Mouse (Mus musculus) stomach, postnatal 0 days (tissue): Measurements from ENCODE around the gene Kcnh2. TPM values are rescaled to one million over a fixed set of nuclear protein-coding genes. Genes with fewer than 3 reads are reported as not detected.

Experiments used
- ATAC-seq: fragments of 200-750 bp; cut with Nextera tagmentation; 2 replicates; pipeline ENCODE4 v1.8.0; 2017; ENCODE audit not compliant: low FRiP score, low TSS enrichment
- DNase-seq: peaks from one replicate; pipeline ENCODE4 v3.0.0-alpha.2; 2016; ENCODE audit warnings: low spot score
- H3K27ac ChIP-seq: fragments of 300-500 bp; sonication (generic); replicated peaks from 2 replicates; pipeline ENCODE4 v1.5.1; 2014; ENCODE audit warnings: mild to moderate bottlenecking, control low read depth
- H3K27me3 ChIP-seq: fragments of 300-500 bp; sonication (generic); 2 replicates; pipeline ENCODE4 v1.6.1; 2014; ENCODE audit warnings: low read length; ENCODE audit not compliant: control insufficient read depth, insufficient read depth
- H3K36me3 ChIP-seq: fragments of 300-500 bp; sonication (generic); 2 replicates; pipeline ENCODE4 v1.6.1; 2014; ENCODE audit warnings: low read length, mixed read lengths; ENCODE audit not compliant: control insufficient read depth, insufficient read depth
- H3K4me1 ChIP-seq: fragments of 300-500 bp; sonication (generic); replicated peaks from 2 replicates; pipeline ENCODE4 v1.6.1; 2014; ENCODE audit warnings: antibody characterized with exemption; ENCODE audit not compliant: control insufficient read depth, insufficient read depth
- H3K4me2 ChIP-seq: fragments of 300-500 bp; sonication (generic); replicated peaks from 2 replicates; pipeline ENCODE4 v1.6.1; 2014; ENCODE audit warnings: low read depth, mild to moderate bottlenecking, control low read depth, moderate library complexity
- H3K4me3 ChIP-seq: fragments of 300-500 bp; sonication (generic); 2 replicates; pipeline ENCODE4 v1.5.1; 2014; ENCODE audit warnings: low read depth, low read length, control low read depth
- H3K9ac ChIP-seq: fragments of 300-500 bp; sonication (generic); 2 replicates; pipeline ENCODE4 v1.6.1; 2014; ENCODE audit warnings: mild to moderate bottlenecking, low read length, control low read depth, mixed read lengths
- H3K9me3 ChIP-seq: fragments of 300-500 bp; sonication (generic); 2 replicates; pipeline ENCODE4 v1.6.1; 2016; ENCODE audit warnings: low read length; ENCODE audit not compliant: control insufficient read depth
- CTCF ChIP-seq: IDR thresholded peaks from 2 replicates; pipeline ENCODE4 v1.5.1; 2016; ENCODE audit warnings: antibody characterized with exemption, low read depth, mild to moderate bottlenecking, moderate library complexity
- EP300 ChIP-seq: optimal IDR thresholded peaks from 2 replicates; pipeline ENCODE3; 2016; ENCODE audit warnings: antibody characterized with exemption
- WGBS: fragments of 180-500 bp; shearing (Covaris S2); extraction: QIAGEN DNeasy Blood & Tissue Kit; methylation state at CpG from one replicate; pipeline ENCODE4 v1.1.7; 2014; 5-methylcytosine and 5-hydroxymethylcytosine counted together
- polyA plus RNA-seq: library from polyadenylated mRNA; unstranded; fragments of >200 nt; fragmentation: Nextera tagmentation; extraction: Ambion mirVana; gene quantifications from 2 replicates; pipeline ENCODE4 v1.2.1, GENCODE M21; 2015

The Kcnh2 gene
- polyA plus RNA-seq, 1 experiment from 2014 or later = 3.7 TPM

DNA sequence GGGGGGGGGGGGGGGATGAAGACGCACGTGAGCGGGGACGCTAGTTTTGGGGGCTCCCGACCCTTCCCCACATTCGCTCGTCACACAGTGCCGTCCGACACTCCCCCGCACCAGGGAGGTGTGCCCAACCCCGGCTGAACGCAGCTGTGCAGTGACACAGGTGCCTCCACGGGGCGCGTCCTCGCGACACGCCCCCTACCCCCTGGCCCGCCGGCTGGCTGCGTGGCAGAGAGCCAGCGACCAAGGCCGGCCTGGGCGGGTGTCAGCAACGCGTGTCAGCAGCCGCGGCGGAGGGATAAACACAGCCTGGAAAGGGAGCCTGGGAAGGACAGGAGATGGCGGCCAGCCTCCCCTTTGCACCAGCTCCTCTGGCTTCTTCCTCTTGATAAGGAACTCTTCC is 2.9 kb downstream of the Kcnh2 start:
- H3K4me2 ChIP-seq = peak overlapping the region; percentile 86
- peak overlapping the region; percentile 45 for H3K4me3 ChIP-seq
- H3K9ac ChIP-seq = 0 out of 2 replicates have a peak overlapping the region, but pooled peaks have one; percentile 38
- TF ChIP-seq CTCF = no peak
- TF ChIP-seq EP300 = no peak
- no peaks in the 10 kb centered on the region for H3K9me3 ChIP-seq
- peaks cover 7% of the 10 kb centered on the region for H3K4me1 ChIP-seq
- H3K27ac ChIP-seq = peak overlapping the region; percentile 45
- WGBS = under 1% methylated on average over 30 of the region's 30 CpGs
- ATAC-seq (no peak), DNase-seq (peak; percentile 60)
- no peaks in the 10 kb centered on the region; the same call in 1 of the 2 replicates for H3K27me3 ChIP-seq
- H3K36me3 ChIP-seq = no peaks in the 10 kb centered on the region

GRCm38 (mm10) chr5:24348128-24348527 is 3.3 kb downstream of the Kcnh2 start:
- peak; percentile 69 for ATAC-seq
- Histone ChIP-seq H3K4me3 (peak overlapping the region; percentile 45), H3K9ac (0 out of 2 replicates have a peak overlapping the region, but pooled peaks have one; percentile 38), H3K27ac (peak overlapping the region; percentile 45), H3K9me3 (no peaks in the 10 kb centered on the region), H3K4me1 (peaks cover 8% of the 10 kb centered on the region), H3K4me2 (peak overlapping the region; percentile 86), H3K36me3 (no peaks in the 10 kb centered on the region), H3K27me3 (no peaks in the 10 kb centered on the region; the same call in 1 of the 2 replicates)
- 1% methylated on average over 41 of the region's 41 CpGs for WGBS
- peak; percentile 86 for DNase-seq
- TF ChIP-seq CTCF (no peak), EP300 (no peak)

DNA sequence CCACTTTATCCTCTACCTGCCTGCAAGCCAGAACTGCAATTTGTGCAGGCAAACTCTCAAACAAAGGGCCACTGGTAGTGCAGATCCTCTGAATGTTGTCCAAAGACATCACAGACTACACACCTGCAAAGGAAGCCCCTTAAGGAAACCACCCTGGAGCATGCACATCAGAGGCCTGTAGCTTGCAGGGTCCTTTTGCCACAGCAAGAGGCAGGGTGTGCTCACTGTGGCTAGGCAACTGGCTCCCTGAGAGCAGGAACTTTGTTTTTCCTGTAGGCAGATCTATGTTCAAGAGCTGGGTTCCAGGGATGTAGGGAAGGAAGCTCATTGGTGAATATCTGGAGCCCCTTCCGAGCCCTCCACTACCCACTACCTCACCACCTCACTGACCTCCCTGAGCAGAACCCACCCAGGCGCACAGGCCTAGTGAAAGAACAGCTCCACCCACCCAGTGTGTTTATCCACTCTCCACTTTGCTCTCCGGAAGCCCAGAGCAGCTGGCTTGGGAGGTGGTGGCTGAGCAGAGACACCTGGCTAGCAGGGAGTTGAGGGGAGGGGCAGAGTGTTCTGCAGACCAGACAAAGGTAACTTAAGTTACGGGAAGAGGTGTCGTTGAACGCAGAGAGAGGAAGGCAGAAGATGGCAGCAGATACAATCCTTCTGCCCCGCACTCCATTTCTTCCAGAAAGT is 4.1 kb downstream of the Kcnh2 start:
- Histone ChIP-seq H3K27me3 (no peaks in the 10 kb centered on the region; the same call in 1 of the 2 replicates), H3K27ac (no peak overlapping the region)
- TF ChIP-seq CTCF = no peak

DNA sequence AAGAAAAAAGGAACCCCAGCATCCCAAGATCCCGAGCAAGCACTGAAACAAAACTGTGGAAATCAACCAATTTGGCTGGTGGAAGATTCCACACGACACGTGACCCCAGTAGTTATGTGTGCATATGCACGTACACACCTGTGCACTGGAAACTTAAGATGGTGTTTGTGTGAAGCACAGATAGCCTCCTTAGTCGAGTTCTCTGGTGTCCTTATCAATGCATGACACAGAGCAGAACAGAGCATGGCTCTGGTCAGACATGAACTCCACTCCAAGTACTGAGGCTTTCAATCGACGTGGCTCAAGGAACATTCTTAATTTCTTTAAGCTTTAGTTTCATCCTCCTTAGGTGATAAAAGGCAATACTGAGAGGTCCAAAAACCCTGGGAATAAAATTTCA is 5.1 kb downstream of the Kcnh2 start:
- H3K4me1 ChIP-seq = peaks cover 8% of the 10 kb centered on the region
- no peaks in the 10 kb centered on the region for H3K9me3 ChIP-seq
- no peak for ATAC-seq
- no peak overlapping the region for H3K27ac ChIP-seq
- H3K4me2 ChIP-seq = no peak overlapping the region
- H3K36me3 ChIP-seq = no peaks in the 10 kb centered on the region
- DNase-seq = no peak
- no peaks in the 10 kb centered on the region; the same call in 1 of the 2 replicates for H3K27me3 ChIP-seq
- 83% methylated on average over 7 of the region's 7 CpGs for WGBS
- H3K9ac ChIP-seq = no peak overlapping the region
- no peak for TF ChIP-seq EP300
- no peak overlapping the region for H3K4me3 ChIP-seq

More for the DNA sequence above, 4.1 kb downstream of the Kcnh2 start:
- Histone ChIP-seq H3K9ac (no peak overlapping the region), H3K4me1 (peaks cover 8% of the 10 kb centered on the region), H3K4me2 (no peak overlapping the region), H3K4me3 (no peak overlapping the region), H3K9me3 (no peaks in the 10 kb centered on the region), H3K36me3 (no peaks in the 10 kb centered on the region)
- DNase-seq = no peak
- ATAC-seq = no peak
- WGBS = 42% methylated on average over 7 of the region's 7 CpGs

DNA sequence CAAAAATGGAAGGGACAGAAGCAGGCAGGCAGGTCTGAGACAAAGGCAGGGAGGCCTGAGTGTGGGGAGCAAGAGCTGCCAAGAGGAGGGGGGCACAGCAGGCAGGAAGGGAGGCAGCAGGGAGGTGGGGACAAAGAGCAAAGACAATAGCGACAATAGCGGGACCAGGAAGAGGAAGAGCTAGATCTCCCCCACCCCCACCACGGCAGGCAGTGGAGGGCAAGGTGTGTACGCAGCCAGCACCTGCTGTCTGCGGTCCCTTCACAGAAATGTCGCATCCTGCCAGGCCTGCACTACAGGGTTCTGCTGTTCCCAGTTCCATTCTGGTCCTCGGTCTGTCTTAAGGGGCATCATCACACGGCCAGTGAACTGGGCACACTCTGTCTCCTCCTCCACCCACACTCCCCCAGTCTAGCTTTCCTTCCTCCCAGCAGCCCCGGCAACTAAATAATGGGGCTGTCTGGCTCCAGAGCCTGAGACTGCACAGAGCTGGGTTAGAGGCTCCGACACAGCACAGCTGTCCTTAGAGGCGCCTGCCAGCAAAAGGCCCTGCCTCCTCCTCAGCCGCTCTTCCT is 6.8 kb downstream of the Kcnh2 start:
- Histone ChIP-seq H3K36me3 (no peaks in the 10 kb centered on the region), H3K4me3 (no peak overlapping the region), H3K9ac (no peak overlapping the region), H3K4me1 (peaks cover 8% of the 10 kb centered on the region), H3K27me3 (no peaks in the 10 kb centered on the region), H3K9me3 (no peaks in the 10 kb centered on the region), H3K4me2 (peak overlapping the region; percentile 39), H3K27ac (peak overlapping the region; percentile 63)
- WGBS = 10% methylated on average over 12 of the region's 12 CpGs
- TF ChIP-seq CTCF = no peak
- TF ChIP-seq EP300 = no peak
- DNase-seq = no peak
- peak; percentile 68 for ATAC-seq

- peaks cover 8% of the 10 kb centered on the region for H3K4me1 ChIP-seq
- H3K4me3 ChIP-seq = no peak overlapping the region
- no peak for DNase-seq
- no peaks in the 10 kb centered on the region for H3K9me3 ChIP-seq
- H3K4me2 ChIP-seq = peak overlapping the region; percentile 39; the same call in 1 of the 2 replicates
- no peaks in the 10 kb centered on the region for H3K27me3 ChIP-seq
- TF ChIP-seq CTCF = no peak
- no peak for TF ChIP-seq EP300
- no peaks in the 10 kb centered on the region for H3K36me3 ChIP-seq
- 42% methylated on average over 2 of the region's 2 CpGs for whole genome bisulfite sequencing
- ATAC-seq = no peak
- H3K27ac ChIP-seq = peak overlapping the region; percentile 63; the same call in 1 of the 2 replicates
- H3K9ac ChIP-seq = no peak overlapping the region
Observed at GRCm38 (mm10) chr5:24343977-24344436, 7.4 kb downstream of the Kcnh2 start.
